Mouse (Mus musculus) layer of hippocampus, adult 9-10 months (tissue): ENCODE measurements at regions not wholly inside any gene's neighbourhood (a gene's known extent, or its start where the extent isn't known, plus 50 kb on each side); places are given as distances from the start of the nearest gene placed in this dataset.

Experiments
- DNase-seq: peaks from one replicate; pipeline ENCODE4 v3.0.0; 2022; ENCODE audit warnings: low spot score

DNA sequence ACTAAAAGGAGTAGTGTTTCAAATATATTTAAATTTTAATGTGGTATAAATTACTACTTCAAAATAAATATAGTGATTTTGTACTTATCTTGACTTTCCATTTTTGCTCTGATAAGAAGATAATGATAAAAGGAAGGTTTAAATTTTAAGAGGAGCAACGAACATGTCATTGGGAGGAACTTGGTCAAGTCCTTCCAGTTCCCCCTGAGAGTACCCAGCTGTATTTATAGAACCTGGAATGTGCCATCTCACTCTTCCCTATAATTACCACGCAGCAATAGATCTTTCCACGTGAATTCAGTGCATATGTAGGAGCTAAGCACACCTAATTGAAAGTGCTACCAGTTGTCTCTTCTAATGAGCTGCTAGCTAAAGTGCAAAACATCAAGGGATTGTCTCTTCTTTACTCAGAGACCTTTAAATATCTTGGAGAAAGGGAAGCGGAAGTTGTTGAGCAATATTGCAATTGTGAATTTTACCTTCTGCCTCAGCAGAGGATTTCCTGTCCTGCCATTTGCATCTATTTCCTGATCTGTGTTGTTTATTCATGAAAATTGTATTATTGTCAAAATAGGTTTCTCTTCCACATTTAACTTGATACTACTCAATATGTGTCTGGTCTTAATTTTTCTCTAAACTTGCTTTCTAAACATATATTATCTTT is 1243.0 kb upstream of the Zeb2 start:
- DNase-seq, result no peak

- DNase-seq, result no peak
These were observed 1241.0 kb upstream of the Zeb2 start for GRCm38 (mm10) chr2:46358225-46358624.

DNA sequence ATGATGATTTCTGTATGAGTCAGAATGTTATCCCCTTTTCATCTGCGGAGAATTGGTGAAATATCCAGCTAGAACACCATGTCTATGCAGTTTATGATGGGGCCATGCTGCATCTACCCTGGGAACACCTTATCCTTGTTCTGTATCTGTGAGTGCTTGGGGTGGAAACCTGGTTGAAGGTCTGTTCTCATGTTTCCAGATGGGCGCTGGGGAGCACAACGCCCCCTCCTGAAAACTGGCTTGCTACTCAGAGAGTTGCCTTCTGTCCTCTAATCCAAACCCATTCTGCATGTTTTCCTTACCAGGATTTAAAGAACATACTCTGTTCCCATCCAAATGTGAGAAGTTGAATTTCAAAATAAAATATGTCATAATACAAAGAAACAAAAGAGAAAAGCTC is 1239.5 kb upstream of the Zeb2 start:
- peak; percentile 62 for DNase-seq

GRCm38 (mm10) chr2:46340694-46341093 is 1223.5 kb upstream of the Zeb2 start:
- no peak for DNase-seq

- DNase-seq, result peak; percentile 47
These were observed 1199.5 kb upstream of the Zeb2 start for GRCm38 (mm10) chr2:46316666-46317065.

GRCm38 (mm10) chr2:46315243-46315642 is 1198.0 kb upstream of the Zeb2 start:
- no peak for DNase-seq

DNA sequence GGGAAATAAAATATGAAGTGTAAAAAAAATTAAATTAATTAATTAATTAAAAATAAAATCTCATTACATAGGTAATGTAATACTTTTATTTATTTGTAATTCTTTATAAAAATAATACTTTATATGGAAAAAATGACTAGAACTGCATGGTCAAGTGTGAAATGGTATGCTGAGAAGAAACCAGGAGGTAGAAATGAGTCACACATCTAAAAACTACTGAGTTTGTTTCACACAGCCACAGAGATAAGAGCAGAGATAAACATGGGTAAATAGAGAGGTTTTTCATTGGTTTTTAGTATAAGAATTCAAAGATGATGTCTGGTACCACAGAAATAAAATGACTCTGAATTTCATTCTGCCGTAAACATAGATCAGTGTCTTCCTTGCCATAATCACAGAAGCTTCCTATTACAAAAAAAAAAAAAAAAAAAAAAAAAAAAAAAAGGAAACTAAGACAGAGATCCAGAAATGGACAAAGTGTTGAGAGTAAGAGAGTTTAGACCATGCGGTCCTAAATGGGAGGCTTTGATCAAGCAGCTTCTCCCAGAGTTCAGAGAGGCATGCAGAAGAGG is 1190.5 kb upstream of the Zeb2 start:
- no peak for DNase-seq

DNA sequence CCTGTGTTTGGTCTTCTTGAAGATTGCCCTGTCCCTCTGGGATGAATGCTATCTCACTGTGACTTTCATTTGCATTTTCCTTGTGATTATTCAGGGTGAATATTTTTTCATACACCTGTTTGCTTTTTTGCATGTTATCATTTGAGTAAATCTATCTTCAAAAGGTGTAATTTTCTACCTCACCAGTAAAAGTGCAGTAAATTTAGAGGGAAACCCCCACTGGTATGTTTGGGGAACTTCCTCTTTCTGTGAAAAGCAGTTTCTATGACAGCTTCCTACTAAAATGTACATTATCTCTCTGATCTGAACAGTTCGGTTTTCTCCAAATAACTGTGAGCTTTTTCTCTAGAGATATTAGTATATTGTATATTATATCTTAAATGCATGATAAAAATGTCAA is 1185.4 kb upstream of the Zeb2 start:
- no peak for DNase-seq

- DNase-seq, result no peak
These were observed 1180.2 kb upstream of the Zeb2 start for GRCm38 (mm10) chr2:46297274-46297843.

DNA sequence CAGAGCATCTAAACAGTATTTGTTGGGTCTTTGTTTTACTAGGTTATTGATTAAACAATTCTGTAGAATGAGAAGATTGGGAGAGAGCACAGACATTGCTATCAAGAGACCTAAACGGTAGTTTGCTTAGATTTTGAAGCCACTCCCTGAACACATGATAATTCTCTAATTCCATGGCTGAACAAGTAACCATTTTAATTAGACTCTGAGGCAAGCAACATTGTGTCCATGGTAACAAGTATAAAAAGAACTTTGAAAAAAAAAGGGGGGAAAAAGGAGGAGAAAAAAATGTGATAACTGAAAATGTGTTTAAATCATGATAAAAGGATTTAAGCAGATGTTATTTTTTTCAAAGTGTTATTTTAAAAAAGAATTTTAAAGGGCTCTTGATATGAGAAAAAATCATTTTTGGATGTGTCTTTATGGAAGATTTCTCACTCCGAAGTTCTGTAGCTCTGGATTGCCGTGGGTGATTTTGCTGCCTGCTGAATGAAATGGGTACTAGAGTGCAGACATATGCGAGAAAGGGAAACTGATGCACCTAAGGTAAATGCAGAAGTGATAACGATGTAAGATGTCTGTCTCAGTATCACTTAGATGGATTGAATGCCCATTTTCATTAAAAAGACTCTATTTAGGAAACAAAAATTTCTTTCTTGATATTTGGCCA is 1166.9 kb upstream of the Zeb2 start:
- peak; percentile 22 for DNase-seq

- DNase-seq, result no peak
These were observed 1163.6 kb upstream of the Zeb2 start for GRCm38 (mm10) chr2:46280822-46281221.

DNA sequence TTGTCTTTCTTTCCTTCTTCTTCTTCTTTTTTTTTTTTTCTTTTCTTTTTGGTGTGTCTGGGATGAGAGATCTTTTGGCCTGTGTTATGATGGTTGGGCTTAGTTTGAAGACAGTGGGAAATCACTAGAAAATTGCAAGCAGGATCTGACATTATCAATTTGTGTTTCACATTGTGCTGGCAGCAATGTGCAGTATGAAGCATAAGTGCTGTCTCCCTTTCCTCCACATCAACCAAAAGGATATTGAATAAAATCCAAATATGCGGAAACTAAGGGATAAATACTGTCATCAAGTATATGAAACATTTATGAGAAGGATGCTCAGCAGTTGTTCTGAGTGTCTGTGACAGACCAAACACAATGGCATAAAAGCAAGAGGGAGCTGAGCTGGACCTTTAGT is 1144.4 kb upstream of the Zeb2 start:
- no peak for DNase-seq

DNA sequence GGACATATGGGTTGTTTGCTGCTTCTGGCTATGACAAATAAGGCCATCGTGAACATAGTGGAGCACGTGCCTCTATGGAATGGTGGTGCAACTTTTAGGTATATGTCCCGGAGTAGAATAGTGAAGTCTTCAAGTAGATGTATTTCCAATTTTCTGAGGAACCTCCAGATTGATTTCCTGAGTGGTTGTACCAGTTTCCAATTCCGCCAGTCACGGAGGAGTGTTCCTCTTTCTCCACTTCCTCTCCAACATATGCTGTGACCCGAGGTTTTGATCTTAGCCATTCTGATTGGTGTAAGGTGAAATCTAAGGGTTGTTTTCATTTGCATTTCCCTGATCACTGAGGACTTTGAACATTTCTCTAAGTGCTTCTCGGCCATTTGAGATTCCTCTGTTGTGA is 1134.4 kb upstream of the Zeb2 start:
- DNase-seq, result no peak

DNA sequence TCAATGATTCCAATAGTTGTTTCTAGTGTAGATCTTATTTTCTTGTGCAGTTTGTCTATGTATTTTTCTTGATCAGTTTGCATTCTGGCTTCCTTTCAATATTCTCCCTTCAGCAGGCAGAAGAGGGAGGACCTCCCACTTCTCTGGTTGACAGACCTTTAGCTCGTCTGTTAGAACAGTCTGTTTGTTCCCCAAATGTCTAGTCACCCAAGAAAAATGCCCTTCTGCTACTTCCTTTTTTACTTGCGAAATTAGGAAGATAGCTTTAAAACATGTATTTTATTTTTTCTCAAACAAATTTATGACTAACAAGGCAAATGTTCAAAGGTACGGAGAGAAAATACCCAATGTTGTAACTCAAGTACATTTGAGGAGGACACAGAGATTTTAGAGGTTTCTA is 1128.5 kb upstream of the Zeb2 start:
- DNase-seq, result peak; percentile 36

DNA sequence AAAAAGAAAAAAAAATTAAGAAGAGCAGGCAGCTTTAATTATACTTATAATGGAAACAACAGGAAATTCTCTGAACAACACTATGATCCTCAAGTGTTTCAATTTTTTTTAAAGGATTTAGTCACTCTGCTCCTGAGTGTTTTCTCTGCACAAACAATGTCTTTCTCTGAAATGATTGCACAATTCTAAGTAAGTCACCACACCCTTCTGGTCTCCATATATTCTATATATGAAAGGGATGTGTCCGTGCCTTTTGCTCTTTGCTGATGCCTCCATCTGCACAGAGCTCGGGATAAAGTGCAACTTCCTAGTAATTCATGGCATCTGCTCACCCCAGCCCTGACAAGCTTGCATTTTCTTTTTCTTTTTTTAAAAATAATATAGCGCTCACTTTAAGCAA is 1127.5 kb upstream of the Zeb2 start:
- no peak for DNase-seq

GRCm38 (mm10) chr2:46242806-46243205 is 1125.6 kb upstream of the Zeb2 start:
- DNase-seq, result no peak

DNA sequence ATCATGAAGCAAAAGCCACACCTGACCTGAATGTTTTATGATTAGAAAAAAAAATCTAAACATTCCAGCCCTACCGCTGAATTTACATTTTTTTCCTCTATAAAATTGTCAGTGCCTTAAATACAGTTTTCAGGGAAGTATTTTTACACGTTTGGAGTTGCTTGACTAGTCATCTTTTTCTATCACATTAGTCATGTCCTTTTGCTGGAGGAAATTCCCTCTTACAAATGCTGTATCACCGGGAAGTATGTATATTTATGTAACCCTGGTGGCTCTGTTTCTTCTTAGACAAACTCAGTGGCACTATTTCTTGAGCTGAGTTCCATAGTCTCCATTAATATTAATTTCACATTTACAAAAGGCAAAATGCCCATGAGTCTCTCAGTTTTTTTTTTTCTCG is 1122.7 kb upstream of the Zeb2 start:
- DNase-seq, result no peak

- DNase-seq, result no peak
These were observed 1113.7 kb upstream of the Zeb2 start for GRCm38 (mm10) chr2:46230791-46231450.

- no peak for DNase-seq
These were observed 1101.3 kb upstream of the Zeb2 start for GRCm38 (mm10) chr2:46218336-46218957.

GRCm38 (mm10) chr2:46199341-46199740 is 1082.1 kb upstream of the Zeb2 start:
- DNase-seq, result no peak

DNA sequence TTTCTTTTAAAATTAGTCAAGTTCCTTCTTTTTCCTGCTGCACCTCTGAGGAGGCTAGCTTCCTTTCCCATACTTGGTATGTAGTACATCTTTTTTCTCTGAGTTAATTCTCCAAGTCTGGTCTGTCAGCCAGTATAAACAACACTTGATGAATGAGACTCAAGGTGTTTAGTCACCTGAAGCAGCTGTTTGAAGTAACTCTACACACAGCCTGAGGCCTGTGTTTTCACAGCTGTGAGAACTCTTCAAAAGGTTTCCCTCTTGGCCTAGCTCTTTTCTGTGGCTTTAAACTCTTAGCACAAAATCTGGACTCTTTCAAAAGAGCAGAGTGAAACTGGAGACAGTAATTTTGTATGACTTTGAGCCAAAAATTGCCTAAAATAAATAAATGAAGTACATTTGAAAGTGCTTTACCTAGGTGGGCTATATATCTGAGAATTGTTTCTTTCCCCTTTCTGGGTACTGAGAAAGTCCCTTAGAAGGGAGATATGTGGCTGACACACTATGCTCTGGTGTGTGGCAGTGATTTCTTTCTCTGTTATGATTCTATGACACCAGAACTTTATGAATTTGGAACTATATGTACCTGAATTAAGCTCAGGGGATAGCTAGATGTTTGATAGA is 1070.2 kb upstream of the Zeb2 start:
- DNase-seq, result no peak

GRCm38 (mm10) chr2:46183241-46183640 is 1066.0 kb upstream of the Zeb2 start:
- DNase-seq, result no peak
